Mouse (Mus musculus) cerebellum, postnatal 14 days (tissue): ENCODE results near the gene Met.

Experiments used
- DNase-seq, 2 experiments: peaks; one replicate each; pipeline ENCODE4 v3.0.0; 2021; ENCODE audit warnings: mixed read lengths in 2 of 2

Gene Met

DNA sequence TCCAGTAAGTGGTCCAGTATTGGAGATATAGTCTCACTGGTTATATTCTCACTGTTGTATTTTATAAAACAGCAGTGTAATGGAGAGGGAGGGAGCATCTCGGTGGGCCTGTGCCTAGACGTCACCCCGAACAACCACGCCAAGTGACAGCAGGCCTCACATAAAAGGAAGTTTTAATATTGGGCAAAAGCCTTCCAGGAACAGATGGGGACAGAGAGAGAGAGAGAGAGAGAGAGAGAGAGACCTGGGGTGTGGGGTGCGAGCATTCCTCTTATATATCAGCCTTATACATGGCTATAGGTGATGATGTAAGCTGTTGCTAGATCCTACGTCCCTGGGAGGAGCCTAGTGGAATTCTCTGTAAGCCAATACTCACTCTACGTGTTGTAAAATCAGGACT lies 90.7 kb downstream of the Met start:
- peak; percentile 25 to 30 for DNase-seq

- peak; percentile 13 for DNase-seq
Observed at GRCm38 (mm10) chr6:17554757-17555156, 91.2 kb downstream of the Met start.

DNA sequence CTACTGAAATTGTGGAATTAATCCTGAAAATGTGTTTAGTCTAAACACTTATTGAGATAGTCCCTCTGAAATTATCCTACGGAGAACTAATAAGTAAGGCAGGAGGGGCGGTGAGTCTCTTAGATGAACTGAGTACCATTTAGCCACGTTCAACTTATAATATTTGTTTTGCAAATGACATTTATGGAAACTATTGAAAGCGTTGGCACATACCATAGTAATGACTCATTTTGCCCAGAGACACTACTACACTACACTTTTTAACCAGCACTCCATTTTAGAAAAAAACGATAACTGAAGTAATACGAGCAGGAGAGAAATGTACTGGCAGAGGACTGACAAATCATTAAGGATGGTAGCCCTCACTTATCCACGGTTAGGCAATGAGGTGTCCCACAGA lies 92.1 kb downstream of the Met start:
- DNase-seq, result no peak

GRCm38 (mm10) chr6:17559657-17560056 lies 96.1 kb downstream of the Met start:
- DNase-seq, result no peak

GRCm38 (mm10) chr6:17561347-17561746 lies 97.7 kb downstream of the Met start:
- no peak for DNase-seq

DNA sequence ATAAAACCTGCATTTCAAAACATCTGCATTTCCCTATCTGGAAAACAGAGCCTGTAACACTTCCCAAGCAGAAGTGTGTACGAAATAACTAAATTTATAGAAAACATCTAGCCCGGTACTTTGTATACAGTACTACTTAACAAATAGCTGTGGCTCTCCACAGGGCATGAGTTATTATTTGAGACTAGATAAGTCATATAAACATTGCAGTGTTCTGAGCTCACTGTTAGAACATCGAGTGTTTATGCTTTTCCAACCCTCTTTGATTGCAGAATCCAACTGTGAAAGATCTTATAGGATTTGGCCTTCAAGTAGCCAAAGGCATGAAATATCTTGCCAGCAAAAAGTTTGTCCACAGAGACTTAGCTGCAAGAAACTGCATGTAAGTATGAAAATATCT lies 98.3 kb downstream of the Met start:
- no peak for DNase-seq

DNA sequence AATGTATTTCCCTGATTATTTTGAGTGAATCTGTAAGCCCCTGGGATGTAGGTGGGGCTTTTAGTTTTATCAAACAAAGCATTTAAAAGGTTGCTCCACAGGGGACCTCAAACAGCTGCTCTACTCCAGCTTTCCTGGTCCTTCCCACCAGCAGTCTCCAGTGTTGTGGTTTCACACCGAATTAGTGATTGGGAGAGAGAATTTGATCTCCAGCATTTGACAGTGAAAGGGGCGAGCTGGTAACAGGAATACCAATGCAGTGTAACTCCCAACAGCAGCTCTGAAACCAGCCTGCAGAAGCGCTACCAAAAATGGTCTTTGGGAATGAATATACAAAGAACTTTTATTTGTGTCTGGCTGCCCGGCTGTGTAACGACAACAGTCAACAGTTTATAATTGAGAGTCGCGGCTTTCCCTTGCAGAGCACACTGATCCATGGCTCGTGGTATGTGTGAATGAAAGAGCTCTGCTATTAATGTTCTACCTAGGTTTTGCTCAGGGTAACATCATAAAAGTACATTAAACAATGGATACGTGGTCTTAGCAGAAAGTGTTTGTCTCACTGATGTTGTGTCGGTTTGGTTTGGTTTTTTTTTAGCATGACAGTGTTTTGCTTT lies 99.0 kb downstream of the Met start:
- no peak for DNase-seq

DNA sequence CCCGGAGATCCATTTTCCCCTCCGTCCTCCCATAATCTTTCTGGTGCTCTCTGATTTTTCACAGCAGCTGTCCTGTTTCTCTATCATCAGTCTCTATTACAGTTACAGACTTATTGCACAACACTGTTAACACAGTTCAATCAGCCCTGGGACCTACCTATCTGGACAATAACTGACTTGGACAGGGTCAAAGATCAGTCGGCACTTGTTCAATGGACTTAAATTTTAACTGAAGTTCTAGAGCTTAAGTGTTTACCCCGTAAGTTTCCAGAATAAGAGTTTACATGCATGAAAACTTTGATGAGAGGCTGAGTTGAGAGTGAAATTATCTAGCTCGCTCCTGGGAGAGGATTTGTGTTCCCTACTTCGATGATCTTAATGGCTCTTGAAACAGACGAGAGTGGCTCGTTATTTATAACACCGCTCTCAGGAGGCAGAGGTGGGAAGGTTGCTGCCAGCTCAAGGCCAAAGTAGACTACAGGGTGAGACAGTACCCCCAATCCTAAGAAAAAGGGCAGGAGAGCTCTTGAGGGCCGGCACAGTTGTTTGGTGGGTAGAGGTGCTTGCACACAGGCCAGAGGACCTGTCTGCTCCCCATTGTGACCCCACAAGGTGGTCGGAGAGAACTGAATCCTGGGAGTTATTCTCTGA lies 105.2 kb downstream of the Met start:
- DNase-seq, result no peak

GRCm38 (mm10) chr6:17573227-17573626 lies 109.6 kb downstream of the Met start:
- DNase-seq, result no peak

DNA sequence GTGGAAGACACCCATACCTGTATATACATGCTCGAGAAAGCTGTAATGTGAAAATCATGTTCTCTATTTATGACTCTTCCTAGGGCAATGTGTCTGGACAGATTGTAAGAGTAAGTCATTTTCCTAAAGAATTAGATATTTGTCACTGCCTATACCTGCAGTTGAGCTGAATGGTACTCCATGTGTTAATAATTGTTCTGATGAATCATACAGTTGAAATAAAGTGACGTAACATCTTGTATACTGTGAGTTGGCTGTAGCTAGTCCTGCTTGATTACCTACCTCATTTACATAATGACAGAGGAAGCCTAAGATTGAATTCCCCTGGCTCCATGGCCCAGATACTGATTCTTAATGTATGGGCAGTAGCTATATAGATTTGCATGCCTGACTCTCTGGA lies 110.1 kb downstream of the Met start:
- DNase-seq, result no peak

- no peak for DNase-seq
Observed at GRCm38 (mm10) chr6:17578092-17578760, 114.6 kb downstream of the Met start.

GRCm38 (mm10) chr6:17580349-17580748 lies 116.7 kb downstream of the Met start:
- no peak for DNase-seq

- DNase-seq, result peak; percentile 70 to 76
Observed at GRCm38 (mm10) chr6:17583982-17584381, 120.4 kb downstream of the Met start.

DNA sequence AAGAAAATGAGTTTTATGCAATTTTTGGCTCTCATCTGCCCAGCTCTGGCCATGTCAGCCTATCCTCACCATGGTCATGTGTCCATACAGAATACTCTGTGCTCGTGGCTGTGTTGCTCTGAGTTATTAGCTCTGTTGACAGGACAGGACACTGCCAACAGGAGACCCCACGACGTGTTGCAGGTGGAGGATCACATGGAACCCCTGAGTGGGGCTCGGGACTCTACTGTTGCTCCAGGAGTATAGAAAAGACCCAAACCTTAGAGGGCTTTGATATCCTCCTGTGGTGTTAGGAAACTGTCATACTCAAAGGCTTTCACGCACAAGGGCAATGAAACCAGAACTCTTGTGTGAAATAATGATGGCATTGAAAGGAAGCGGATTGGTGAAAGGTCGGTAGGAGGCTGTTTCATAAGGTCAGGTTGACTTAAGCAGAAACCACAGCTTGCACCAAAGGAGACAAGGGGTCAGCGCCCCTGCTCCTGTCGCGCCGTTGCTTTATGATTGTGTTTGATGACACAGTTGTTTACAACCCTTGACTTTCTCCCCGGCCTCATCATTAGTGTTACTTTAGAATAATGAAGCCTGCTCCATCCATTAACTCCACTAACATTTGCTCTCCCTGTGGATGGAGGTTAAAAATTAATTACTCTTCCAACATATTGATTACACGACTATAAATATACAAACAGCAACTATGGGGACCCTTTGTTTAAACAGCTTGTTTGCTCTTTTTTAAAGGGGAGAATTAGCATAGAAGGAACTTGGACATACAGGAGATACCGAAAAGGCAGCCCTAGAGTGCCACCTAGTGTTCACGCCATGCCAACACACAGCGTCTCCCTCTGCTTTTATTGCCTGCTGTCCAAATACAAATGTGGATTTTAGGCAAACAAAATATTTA lies 125.7 kb downstream of the Met start:
- DNase-seq, result peak; percentile 87 to 89

GRCm38 (mm10) chr6:17589953-17590627 lies 126.5 kb downstream of the Met start:
- no peak for DNase-seq

GRCm38 (mm10) chr6:17593971-17594370 lies 130.4 kb downstream of the Met start:
- DNase-seq, result no peak

- peak in 1 of 2 experiments; percentile 7 for DNase-seq
Observed at GRCm38 (mm10) chr6:17595712-17596462, 132.3 kb downstream of the Met start.

GRCm38 (mm10) chr6:17599373-17599772 lies 135.8 kb downstream of the Met start:
- no peak for DNase-seq

DNA sequence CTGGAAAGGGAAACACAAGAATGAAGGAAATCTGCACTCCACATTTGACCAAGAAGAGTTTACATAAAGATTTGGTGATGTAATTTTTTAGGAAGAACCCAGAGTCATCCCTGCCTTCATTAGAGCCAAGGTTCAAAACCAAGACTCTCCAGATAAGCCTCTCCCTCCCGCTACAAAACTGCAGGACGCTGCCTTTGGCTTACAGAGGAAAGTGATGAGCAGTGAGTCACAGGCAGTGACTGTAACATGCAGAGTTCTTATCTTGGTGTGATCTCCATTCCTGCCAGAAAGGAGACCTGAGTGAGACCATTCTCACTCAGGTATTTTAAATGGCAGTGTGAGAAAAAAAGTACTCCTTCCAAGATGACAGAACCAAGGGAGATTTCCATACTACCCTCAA lies 137.9 kb downstream of the Met start:
- no peak for DNase-seq

DNA sequence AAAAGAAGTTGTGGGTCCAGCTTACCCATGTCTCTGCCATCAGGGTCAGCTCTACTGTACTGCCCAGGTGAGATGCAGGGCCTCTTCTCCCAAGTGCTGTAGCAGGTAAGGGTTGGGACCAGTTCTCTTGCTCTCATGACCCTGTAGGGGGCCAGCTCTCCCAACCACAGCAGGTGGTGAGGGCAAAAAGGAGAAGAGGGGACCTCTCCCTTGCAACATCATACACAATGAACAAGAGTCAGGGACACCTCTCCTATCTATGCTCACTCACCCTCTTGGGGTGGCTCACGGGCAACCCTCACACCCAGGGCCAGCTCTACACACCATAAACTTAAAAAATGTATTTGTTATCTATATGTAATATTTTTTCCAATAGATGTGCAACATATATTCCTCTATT lies 143.3 kb downstream of the Met start:
- no peak for DNase-seq

DNA sequence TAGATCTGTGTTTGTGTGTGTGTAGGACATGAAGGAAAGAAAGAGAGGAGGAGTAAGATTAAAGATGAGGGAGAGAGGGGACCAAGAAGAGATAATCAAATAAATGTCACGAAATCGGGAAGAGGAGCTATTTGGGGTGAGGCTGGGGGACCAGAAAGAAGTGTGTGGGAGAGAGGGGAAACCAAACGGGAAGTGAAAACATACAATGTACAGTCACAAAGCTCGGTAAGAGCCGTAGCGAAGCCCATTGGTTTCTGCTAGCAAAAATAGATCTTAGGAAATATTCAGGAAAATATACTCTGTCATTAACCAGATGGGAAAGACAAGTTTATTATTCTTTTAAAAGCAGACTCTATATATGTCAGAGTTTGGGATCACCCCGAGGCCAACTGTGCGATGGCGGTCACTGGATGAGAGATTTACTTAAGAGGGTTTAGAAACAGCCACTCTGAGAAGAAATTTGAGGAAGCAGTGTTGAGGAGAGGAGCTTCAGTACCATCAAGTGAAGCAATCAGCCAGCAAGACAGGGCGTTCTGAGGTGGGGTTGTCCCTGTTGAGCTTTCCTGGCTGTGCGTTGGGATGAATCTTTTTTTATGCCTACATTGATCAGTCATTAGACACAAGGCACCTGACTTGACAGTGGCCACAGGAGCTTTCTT lies 147.9 kb downstream of the Met start:
- DNase-seq, result no peak
